Mouse (Mus musculus) liver, embryonic 11.5 days (tissue): ENCODE measurements around the gene Figla. TPM values are rescaled to one million over a fixed set of nuclear protein-coding genes. Genes with fewer than 3 reads are reported as not detected.
"Not testable (repeated sequence)": the region's sequence is repeated elsewhere in the genome, so short reads cannot be mapped to it uniquely, and the experiment has no call there.

Experiments used
- ATAC-seq: fragments of 200-750 bp; cut with Nextera tagmentation; replicated peaks from 2 replicates; pipeline ENCODE4 v1.8.0; 2017; ENCODE audit warnings: moderate number of reproducible peaks, mild to moderate bottlenecking, moderate TSS enrichment, moderate library complexity; ENCODE audit not compliant: low FRiP score
- DNase-seq: peaks from one replicate; pipeline ENCODE4 v3.0.0-alpha.2; 2017; ENCODE audit warnings: low spot score
- H3K27ac ChIP-seq: fragments of 300-500 bp; sonication (generic); 2 replicates; pipeline ENCODE4 v1.5.1; 2014; ENCODE audit warnings: mild to moderate bottlenecking, low read depth, low read length, control low read depth
- H3K27me3 ChIP-seq: fragments of 300-500 bp; sonication (generic); replicated peaks from 2 replicates; pipeline ENCODE4 v1.6.1; 2014; ENCODE audit warnings: low read length, mixed read lengths; ENCODE audit not compliant: control insufficient read depth, insufficient read depth
- H3K36me3 ChIP-seq: fragments of 300-500 bp; sonication (generic); 2 replicates; pipeline ENCODE4 v1.6.1; 2014; ENCODE audit warnings: mild to moderate bottlenecking, low read length, moderate library complexity, mixed read lengths; ENCODE audit not compliant: control insufficient read depth, insufficient read depth
- H3K4me1 ChIP-seq: fragments of 300-500 bp; sonication (generic); replicated peaks from 2 replicates; pipeline ENCODE4 v1.6.1; 2014; ENCODE audit warnings: low read length, mixed read lengths; ENCODE audit not compliant: control insufficient read depth, insufficient read depth
- H3K4me2 ChIP-seq: fragments of 300-500 bp; sonication (generic); 2 replicates; pipeline ENCODE4 v1.6.1; 2014; ENCODE audit warnings: mild to moderate bottlenecking, control low read depth, moderate library complexity
- H3K4me3 ChIP-seq: fragments of 300-500 bp; sonication (generic); 2 replicates; pipeline ENCODE4 v1.5.1; 2014; ENCODE audit warnings: low read depth, low read length, control low read depth
- H3K9ac ChIP-seq: fragments of 300-500 bp; sonication (generic); 2 replicates; pipeline ENCODE4 v1.6.1; 2014; ENCODE audit warnings: low read depth, low read length, control low read depth
- H3K9me3 ChIP-seq: fragments of 300-500 bp; sonication (generic); 2 replicates; pipeline ENCODE4 v1.6.1; 2016; ENCODE audit warnings: low read length, inconsistent platforms, mixed read lengths; ENCODE audit not compliant: control insufficient read depth
- WGBS: fragments of 180-500 bp; shearing (Covaris S2); extraction: QIAGEN DNeasy Blood & Tissue Kit; methylation state at CpG from one replicate; pipeline ENCODE4 v1.1.7; 2014; 5-methylcytosine and 5-hydroxymethylcytosine counted together
- polyA plus RNA-seq: library from polyadenylated mRNA; unstranded; fragments of >200 nt; fragmentation: Nextera tagmentation; extraction: Ambion mirVana; gene quantifications from 2 replicates; pipeline ENCODE4 v1.2.1, GENCODE M21; 2014

The Figla gene
- polyA plus RNA-seq: not detected in 2 replicates

DNA sequence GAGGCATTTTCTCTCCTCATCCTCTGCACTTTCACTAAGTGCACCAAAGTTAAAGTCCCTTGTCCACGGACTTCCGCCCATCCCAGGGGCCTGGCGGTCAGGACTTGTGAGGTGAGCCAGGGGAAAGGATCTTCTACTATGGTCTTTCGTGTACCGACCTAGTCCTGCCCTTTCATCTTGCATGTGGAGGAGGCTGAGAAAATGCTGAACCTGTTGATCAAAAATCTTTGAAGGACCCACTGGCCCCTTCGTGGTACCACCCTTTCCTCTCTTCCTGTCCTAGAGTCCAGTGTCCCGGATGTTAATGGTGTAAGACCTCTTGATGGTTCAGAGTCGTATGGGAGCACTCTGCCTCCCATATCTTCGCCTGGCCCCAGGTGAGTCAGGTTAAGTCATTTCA lies at the start of gene Figla:
Figla (plus strand) TSS at position 301 of the 400 bp plus-strand sequence.
- Histone ChIP-seq H3K4me1 (no peaks in the 10 kb centered on the region; the same call in 1 of the 2 replicates), H3K36me3 (no peaks in the 10 kb centered on the region), H3K9ac (no peak within 1 kb of the TSS), H3K27me3 (no peaks in the 10 kb centered on the region), H3K27ac (no peak within 1 kb of the TSS), H3K9me3 (no peaks in the 10 kb centered on the region), H3K4me2 (no peak within 1 kb of the TSS), H3K4me3 (no peak within 1 kb of the TSS)
- DNase-seq (no peak), ATAC-seq (no peak)
- WGBS: 72% methylated on average over 9 of the region's 9 CpGs

GRCm38 (mm10) chr6:85966686-85967085 lies 49.3 kb upstream of the Figla start:
- Histone ChIP-seq H3K9ac (no peak overlapping the region), H3K4me1 (peaks cover 3% of the 10 kb centered on the region; the same call in 1 of the 2 replicates), H3K9me3 (no peaks in the 10 kb centered on the region), H3K4me3 (no peak overlapping the region), H3K27ac (no peak overlapping the region), H3K4me2 (no peak overlapping the region), H3K36me3 (no peaks in the 10 kb centered on the region), H3K27me3 (no peaks in the 10 kb centered on the region)
- no peak for ATAC-seq
- DNase-seq: no peak
- 63% methylated on average over 4 of the region's 4 CpGs for WGBS

DNA sequence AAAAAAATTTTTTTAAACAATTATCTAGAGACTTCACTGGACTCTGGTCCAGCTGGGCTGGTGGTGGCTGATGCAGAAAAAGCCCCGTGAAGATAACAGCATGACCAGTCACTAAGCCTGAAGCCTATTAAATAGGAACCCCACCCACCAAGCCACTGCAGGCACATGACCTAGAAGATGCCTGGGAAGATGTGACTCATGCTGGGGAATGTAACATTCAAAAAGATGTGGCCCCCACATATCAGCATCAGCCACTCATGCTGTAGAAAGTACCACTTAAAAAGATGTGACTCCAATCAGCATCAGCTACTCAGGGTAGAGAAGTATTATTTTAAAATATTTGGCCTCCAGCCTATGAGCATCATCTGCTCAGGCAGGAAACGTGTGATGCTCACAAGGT lies 46.1 kb upstream of the Figla start:
- Histone ChIP-seq H3K27ac (no peak overlapping the region), H3K4me3 (no peak overlapping the region), H3K27me3 (no peaks in the 10 kb centered on the region), H3K4me2 (no peak overlapping the region), H3K36me3 (no peaks in the 10 kb centered on the region), H3K9ac (no peak overlapping the region), H3K4me1 (peaks cover 3% of the 10 kb centered on the region; the same call in 1 of the 2 replicates), H3K9me3 (no peaks in the 10 kb centered on the region)
- ATAC-seq (no peak; the same call in 1 of the 2 replicates), DNase-seq (no peak)
- 54% methylated on average over 2 of the region's 2 CpGs for WGBS

GRCm38 (mm10) chr6:85972699-85973098 lies 43.3 kb upstream of the Figla start:
- no peak overlapping the region for H3K4me2 ChIP-seq
- no peaks in the 10 kb centered on the region for H3K36me3 ChIP-seq
- DNase-seq (no peak), ATAC-seq (no peak)
- H3K9me3 ChIP-seq: no peaks in the 10 kb centered on the region
- no peak overlapping the region for H3K9ac ChIP-seq
- no peak overlapping the region for H3K27ac ChIP-seq
- no peaks in the 10 kb centered on the region for H3K4me1 ChIP-seq
- 71% methylated on average over 3 of the region's 3 CpGs for WGBS
- H3K27me3 ChIP-seq: no peaks in the 10 kb centered on the region
- no peak overlapping the region for H3K4me3 ChIP-seq

DNA sequence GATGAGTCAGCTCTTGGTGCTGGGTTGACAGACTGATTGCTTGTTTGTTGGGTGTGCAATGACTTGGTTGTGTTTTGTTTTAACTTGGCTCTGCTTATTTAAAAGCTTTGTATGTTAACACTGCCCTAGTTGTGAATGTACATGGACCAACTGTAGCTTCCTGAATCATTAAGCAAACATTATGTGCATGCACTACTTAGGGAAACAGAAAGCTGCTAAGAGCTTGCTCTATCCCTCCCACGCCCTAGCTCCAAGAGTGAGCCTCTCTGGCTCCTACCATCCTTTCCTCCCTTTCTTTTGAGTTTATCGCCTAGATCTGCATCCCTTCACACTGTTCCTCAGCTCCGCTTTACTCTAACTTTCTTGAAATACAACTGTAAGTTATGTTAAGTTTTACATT lies 42.6 kb upstream of the Figla start:
- 79% methylated on average over 3 of the region's 3 CpGs for WGBS

DNA sequence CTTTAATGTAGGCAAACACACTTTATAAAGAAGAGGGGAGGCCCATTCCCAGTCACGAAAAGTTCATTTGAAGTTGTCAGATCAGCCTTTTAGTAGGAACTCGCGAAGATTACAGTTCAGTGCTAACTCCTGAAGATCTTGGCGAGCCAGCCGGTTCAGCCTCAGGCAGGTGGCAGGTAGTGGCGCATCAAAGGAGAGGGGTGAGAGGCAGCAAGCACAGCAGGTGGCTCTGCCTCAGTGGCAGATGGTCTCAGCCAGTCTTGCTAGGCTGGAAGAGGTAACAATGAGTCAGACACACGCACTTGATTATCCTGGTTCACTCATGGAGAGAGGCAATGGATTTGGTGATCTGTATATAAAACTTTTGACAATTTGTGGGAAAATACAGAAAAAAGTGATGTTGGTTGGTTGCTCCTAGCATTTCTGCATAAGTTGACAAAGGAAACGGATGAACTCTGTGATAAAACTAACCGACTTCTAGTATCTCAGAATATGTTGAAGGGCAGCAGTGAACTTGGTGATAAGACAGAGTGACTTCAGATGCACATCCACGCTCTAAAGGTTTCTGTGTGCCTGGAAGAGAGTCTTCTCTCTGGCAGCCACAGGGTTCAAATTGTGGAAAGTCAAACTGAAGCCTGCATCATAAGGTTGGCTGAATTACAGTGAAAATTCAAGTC lies 40.9 kb upstream of the Figla start:
- Histone ChIP-seq H3K9me3 (no peaks in the 10 kb centered on the region), H3K4me2 (no peak overlapping the region), H3K27me3 (no peaks in the 10 kb centered on the region), H3K36me3 (no peaks in the 10 kb centered on the region), H3K27ac (no peak overlapping the region), H3K4me3 (no peak overlapping the region), H3K4me1 (no peaks in the 10 kb centered on the region), H3K9ac (no peak overlapping the region)
- WGBS: 38% methylated on average over 10 of the region's 10 CpGs
- ATAC-seq (no peak; the same call in 1 of the 2 replicates), DNase-seq (no peak)

More for the DNA sequence above, 42.6 kb upstream of the Figla start:
- no peak overlapping the region for H3K9ac ChIP-seq
- ATAC-seq: no peak
- no peaks in the 10 kb centered on the region for H3K4me1 ChIP-seq
- H3K27ac ChIP-seq: no peak overlapping the region
- H3K27me3 ChIP-seq: no peaks in the 10 kb centered on the region
- H3K9me3 ChIP-seq: no peaks in the 10 kb centered on the region
- no peak for DNase-seq
- no peak overlapping the region for H3K4me2 ChIP-seq
- no peak overlapping the region for H3K4me3 ChIP-seq
- H3K36me3 ChIP-seq: no peaks in the 10 kb centered on the region

DNA sequence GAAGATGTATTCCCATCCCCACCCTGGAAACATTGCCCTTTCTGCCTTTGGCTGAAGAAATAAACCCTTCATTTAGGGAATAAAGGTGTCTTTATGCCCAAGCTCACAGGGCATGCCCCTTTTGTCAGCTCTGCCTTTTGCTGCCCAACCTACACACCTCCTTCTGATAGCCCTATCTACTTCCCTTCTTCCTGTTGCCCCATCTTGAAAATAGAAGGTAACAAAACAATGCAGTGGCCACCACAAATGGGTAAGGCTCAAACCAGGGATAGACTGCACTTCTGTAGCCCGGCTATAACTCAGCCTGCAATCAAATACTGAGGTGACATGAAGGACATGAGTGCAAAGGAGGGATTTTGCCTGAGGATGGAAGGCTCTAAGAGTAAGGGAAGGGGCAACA lies 40.2 kb upstream of the Figla start:
- no peak for DNase-seq
- no peaks in the 10 kb centered on the region for H3K36me3 ChIP-seq
- no peak overlapping the region for H3K4me3 ChIP-seq
- no peak for ATAC-seq
- H3K4me2 ChIP-seq: no peak overlapping the region
- no peaks in the 10 kb centered on the region for H3K27me3 ChIP-seq
- H3K27ac ChIP-seq: no peak overlapping the region
- no peaks in the 10 kb centered on the region for H3K9me3 ChIP-seq
- WGBS: 89% methylated on average over 1 of the region's 1 CpGs
- H3K9ac ChIP-seq: no peak overlapping the region
- H3K4me1 ChIP-seq: no peaks in the 10 kb centered on the region

- Histone ChIP-seq H3K9me3 (no peaks in the 10 kb centered on the region), H3K27me3 (no peaks in the 10 kb centered on the region), H3K4me3 (no peak overlapping the region), H3K9ac (no peak overlapping the region), H3K4me2 (no peak overlapping the region), H3K27ac (no peak overlapping the region), H3K36me3 (no peaks in the 10 kb centered on the region), H3K4me1 (no peaks in the 10 kb centered on the region)
- DNase-seq: no peak
- WGBS: 76% methylated on average over 5 of the region's 5 CpGs
- no peak for ATAC-seq
These were observed 39.7 kb upstream of the Figla start for GRCm38 (mm10) chr6:85976242-85976641.

- not testable (repeated sequence) for H3K4me2 ChIP-seq, H3K27me3 ChIP-seq, H3K4me3 ChIP-seq, H3K4me1 ChIP-seq, DNase-seq, H3K9ac ChIP-seq, ATAC-seq, H3K9me3 ChIP-seq, H3K36me3 ChIP-seq, H3K27ac ChIP-seq
- WGBS: 72% methylated on average over 4 of the region's 4 CpGs
These were observed 37.2 kb upstream of the Figla start for GRCm38 (mm10) chr6:85978736-85979135.
